Mouse (Mus musculus): ENCODE data around the gene Saysd1. TPM values are rescaled to one million over a fixed set of nuclear protein-coding genes. Genes with fewer than 3 reads are reported as not detected.

The Saysd1 gene
- polyA plus RNA-seq, 1 experiment from 2014 or later: 3.7 TPM

DNA sequence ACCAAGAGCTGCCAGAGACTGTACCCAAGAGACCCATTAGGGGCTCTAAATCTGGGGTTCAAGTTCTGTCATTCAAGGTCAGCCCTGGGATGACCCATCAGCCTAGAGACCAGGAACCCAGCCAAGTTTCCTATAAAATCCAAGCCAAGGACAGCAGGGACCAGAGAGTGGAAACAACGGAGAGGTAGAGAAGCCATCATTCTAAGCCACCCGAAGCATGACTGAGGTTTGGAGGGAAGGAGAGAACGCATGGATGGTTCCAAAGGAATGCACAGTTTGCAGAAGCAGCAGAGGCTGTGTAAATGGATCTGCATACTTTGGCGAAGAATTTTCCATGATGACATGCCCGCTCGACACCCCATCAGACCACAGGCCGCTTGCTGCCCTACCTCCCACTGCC lies 9.5 kb upstream of the Saysd1 start:
- 86% methylated on average over 7 of the region's 7 CpGs for WGBS (ENCODE audit: insufficient replicate concordance)
- peaks cover 9% of the 10 kb centered on the region for H3K4me1 ChIP-seq (replicated peaks)
- no peak overlapping the region for H3K27ac ChIP-seq
- H3K9ac ChIP-seq: no peak overlapping the region
- no peaks in the 10 kb centered on the region for H3K27me3 ChIP-seq
- DNase-seq (no peak), ATAC-seq (ENCODE audit: low read depth) (no peak)
- peaks cover 37% of the 10 kb centered on the region for H3K36me3 ChIP-seq
- no peak overlapping the region for H3K4me3 ChIP-seq (replicated peaks)
- H3K4me2 ChIP-seq: no peak overlapping the region
- no peaks in the 10 kb centered on the region for H3K9me3 ChIP-seq (replicated peaks)

DNA sequence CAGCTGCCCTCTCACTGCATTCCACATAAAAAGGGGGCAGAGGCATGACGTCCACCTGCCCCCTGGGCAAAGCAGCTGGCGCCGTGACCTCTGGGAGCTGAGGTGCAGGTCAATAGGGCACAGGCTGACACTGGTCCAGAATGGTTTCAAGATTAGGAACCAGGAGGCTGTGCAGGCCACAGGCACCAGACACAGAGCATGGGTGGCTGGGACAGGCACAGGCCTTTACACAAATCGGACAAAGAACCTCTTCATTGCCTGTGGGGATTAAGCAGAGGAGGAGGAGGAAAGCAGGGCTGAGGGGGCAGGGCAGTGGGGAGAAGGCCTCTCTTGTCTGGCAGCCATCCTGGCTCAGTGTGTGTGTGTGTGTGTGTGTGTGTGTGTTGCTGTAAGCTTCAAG lies 5.8 kb upstream of the Saysd1 start:
- no peak for ATAC-seq (ENCODE audit: low read depth)
- Histone ChIP-seq H3K4me3 (replicated peaks) (no peak overlapping the region), H3K27me3 (no peaks in the 10 kb centered on the region), H3K9ac (no peak overlapping the region), H3K9me3 (replicated peaks) (no peaks in the 10 kb centered on the region), H3K27ac (no peak overlapping the region), H3K4me2 (no peak overlapping the region), H3K36me3 (peaks cover 74% of the 10 kb centered on the region), H3K4me1 (replicated peaks) (peaks cover 2% of the 10 kb centered on the region)
- no peak for DNase-seq
- 80% methylated on average over 4 of the region's 4 CpGs for WGBS (ENCODE audit: insufficient replicate concordance)

DNA sequence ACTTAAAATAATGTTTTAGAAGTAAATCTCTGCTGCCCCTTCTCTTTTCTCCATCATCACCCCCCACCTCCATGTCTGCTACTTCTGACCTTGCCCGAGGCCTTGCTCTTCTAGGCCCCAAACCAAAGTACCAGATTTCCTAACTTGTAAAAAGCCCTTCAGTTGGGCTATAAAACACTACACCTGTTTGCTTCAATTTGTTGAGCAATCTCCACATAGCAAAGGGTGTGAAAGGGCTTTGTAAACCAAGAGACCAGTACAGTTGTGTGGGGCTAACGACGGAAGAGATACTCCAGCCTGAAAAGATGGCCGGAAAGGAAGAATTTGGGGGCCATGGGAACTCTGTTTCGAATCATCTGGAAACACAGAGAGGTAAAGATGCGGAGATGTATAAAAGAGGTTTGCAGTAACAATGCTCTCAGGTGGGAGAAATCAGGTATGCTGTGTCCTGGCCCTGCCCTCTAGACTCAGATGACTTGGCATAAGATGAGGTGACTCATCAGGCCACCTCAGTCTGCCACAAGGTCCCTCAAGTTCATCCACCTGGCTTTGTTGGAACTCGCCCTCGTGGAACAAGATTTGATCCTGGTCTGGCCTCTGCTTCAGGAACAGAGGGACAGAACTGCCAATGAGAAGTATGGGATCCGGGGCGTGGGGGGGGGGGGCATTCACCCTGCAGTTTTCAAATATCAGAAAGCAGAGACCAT lies 3.2 kb downstream of the Saysd1 start:
- 78% methylated on average over 10 of the region's 10 CpGs for WGBS (ENCODE audit: insufficient replicate concordance)
- DNase-seq (no peak), ATAC-seq (ENCODE audit: low read depth) (no peak)
- Histone ChIP-seq H3K4me2 (no peak overlapping the region), H3K9me3 (replicated peaks) (no peaks in the 10 kb centered on the region), H3K27ac (no peak overlapping the region), H3K27me3 (no peaks in the 10 kb centered on the region), H3K9ac (no peak overlapping the region), H3K36me3 (peaks cover 15% of the 10 kb centered on the region), H3K4me3 (replicated peaks) (no peak overlapping the region), H3K4me1 (replicated peaks) (no peaks in the 10 kb centered on the region)

DNA sequence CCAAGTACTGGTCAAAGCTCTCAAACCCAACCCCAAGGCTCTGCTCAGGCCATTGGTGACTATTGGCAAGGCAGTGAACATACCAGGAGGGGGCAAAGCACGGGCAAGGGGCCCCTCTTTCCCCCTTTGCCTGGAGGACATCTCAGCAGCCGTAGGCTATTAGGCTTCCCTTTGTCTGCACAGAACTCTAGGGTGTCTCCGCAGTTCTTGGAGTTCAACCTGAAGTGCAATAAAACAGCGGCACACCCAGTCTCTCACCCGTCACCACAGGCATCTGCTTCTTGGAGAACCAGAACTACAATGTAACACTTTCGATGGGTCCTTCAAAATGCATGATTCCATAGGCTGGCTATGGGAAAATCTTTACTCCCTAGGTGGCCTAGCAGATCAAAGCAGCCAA lies 10.2 kb downstream of the Saysd1 start:
- H3K36me3 ChIP-seq: no peaks in the 10 kb centered on the region
- no peak overlapping the region for H3K27ac ChIP-seq
- DNase-seq (no peak), ATAC-seq (ENCODE audit: low read depth) (no peak)
- WGBS (ENCODE audit: insufficient replicate concordance): 74% methylated on average over 6 of the region's 6 CpGs
- no peaks in the 10 kb centered on the region; the same call in 1 of the 2 replicates for H3K4me1 ChIP-seq (replicated peaks)
- H3K4me2 ChIP-seq: no peak overlapping the region
- H3K27me3 ChIP-seq: no peaks in the 10 kb centered on the region
- H3K4me3 ChIP-seq (replicated peaks): no peak overlapping the region
- no peaks in the 10 kb centered on the region for H3K9me3 ChIP-seq (replicated peaks)
- H3K9ac ChIP-seq: no peak overlapping the region

DNA sequence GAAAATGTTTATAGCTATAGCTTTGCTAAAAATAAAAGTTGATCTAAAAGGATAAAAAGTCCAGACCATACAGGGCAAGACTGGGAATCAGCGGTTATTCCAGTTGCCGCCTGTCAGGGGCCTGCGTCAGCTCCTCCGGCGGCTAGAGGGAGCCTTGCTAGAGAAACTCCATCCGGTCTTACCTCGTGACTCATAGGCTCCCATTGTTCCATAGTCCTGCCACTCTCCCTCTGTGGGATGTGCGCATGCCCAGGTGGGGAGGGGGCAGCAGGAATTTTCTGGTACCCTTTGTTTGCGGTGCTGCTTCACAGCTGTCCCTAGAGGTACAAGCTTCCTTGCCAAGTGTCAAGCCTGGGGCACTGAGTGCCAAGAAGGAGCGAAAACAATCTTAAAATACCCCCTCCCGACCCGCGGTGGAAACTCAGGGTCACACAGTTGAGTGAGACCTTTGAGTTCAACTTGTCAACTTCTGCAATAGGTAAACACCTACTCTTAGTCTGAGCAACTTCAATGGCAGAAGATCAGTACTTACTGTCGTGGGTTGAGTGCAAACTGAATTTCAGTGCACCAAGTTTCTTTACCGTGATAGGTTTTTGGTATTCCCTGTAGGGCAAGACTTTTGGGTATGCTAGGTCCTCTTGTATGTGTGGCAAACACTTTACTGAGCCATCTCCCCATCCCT lies 10.8 kb downstream of the Saysd1 start:
- no peak overlapping the region for H3K9ac ChIP-seq
- ATAC-seq (ENCODE audit: low read depth) (no peak), DNase-seq (no peak)
- H3K27me3 ChIP-seq: no peaks in the 10 kb centered on the region
- H3K4me2 ChIP-seq: no peak overlapping the region
- H3K9me3 ChIP-seq (replicated peaks): no peaks in the 10 kb centered on the region
- H3K4me3 ChIP-seq (replicated peaks): no peak overlapping the region
- 67% methylated on average over 15 of the region's 15 CpGs for WGBS (ENCODE audit: insufficient replicate concordance)
- H3K4me1 ChIP-seq (replicated peaks): no peaks in the 10 kb centered on the region; the same call in 1 of the 2 replicates
- H3K36me3 ChIP-seq: no peaks in the 10 kb centered on the region
- H3K27ac ChIP-seq: no peak overlapping the region

DNA sequence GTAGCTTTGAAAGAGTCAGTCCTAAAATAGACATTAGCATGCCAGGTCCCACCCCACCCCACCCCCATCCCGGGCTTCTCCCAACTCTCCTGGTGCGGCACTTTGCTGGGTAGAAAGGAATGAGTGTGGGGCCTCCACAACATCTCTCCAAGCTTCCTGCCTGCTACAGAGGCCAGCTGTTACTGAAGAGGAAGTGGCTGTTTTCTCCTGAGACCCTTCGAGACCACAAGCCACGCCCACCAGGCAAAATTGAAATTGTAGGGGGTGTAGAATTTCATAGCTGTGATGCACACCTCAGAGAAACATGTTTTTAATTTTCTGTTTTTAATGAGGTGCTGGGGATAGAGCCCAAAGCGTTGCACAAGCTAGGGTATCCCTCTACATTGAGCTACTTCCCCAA lies 17.5 kb downstream of the Saysd1 start:
- DNase-seq: no peak

DNA sequence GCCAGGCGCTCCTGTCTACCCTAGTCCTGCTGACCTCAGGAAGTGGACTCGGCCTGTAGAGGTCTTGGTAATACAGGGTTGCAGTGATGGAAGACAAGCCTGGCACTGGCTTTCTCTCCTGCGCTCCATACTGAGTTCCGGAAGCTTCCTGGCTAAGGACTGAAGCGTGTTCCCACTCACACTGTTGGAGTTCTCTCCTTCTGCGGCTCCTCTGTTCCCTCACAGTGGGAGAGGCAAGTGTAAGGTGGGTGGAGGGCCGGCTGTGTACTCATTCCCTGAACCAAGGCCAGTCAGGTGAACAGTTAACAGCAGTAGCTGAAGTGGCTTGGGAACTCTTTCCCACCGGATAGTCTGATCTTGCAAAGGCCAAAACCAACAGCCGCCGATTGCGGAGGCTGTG lies 18.3 kb downstream of the Saysd1 start:
- Histone ChIP-seq H3K4me2 (no peak overlapping the region), H3K4me3 (replicated peaks) (no peak overlapping the region), H3K27me3 (no peaks in the 10 kb centered on the region), H3K27ac (no peak overlapping the region), H3K36me3 (no peaks in the 10 kb centered on the region), H3K4me1 (replicated peaks) (peaks cover 7% of the 10 kb centered on the region), H3K9me3 (replicated peaks) (no peaks in the 10 kb centered on the region), H3K9ac (no peak overlapping the region)
- ATAC-seq (ENCODE audit: low read depth): no peak
- 84% methylated on average over 11 of the region's 11 CpGs for WGBS (ENCODE audit: insufficient replicate concordance)
- no peak for DNase-seq

More for the DNA sequence above, 17.5 kb downstream of the Saysd1 start:
- no peaks in the 10 kb centered on the region for H3K9me3 ChIP-seq (replicated peaks)
- no peak for ATAC-seq (ENCODE audit: low read depth)
- no peak overlapping the region for H3K9ac ChIP-seq
- no peaks in the 10 kb centered on the region for H3K27me3 ChIP-seq
- WGBS (ENCODE audit: insufficient replicate concordance): 22% methylated on average over 5 of the region's 5 CpGs
- no peak overlapping the region for H3K27ac ChIP-seq
- no peaks in the 10 kb centered on the region for H3K36me3 ChIP-seq
- no peak overlapping the region for H3K4me2 ChIP-seq
- peaks cover 7% of the 10 kb centered on the region for H3K4me1 ChIP-seq (replicated peaks)
- H3K4me3 ChIP-seq (replicated peaks): no peak overlapping the region

DNA sequence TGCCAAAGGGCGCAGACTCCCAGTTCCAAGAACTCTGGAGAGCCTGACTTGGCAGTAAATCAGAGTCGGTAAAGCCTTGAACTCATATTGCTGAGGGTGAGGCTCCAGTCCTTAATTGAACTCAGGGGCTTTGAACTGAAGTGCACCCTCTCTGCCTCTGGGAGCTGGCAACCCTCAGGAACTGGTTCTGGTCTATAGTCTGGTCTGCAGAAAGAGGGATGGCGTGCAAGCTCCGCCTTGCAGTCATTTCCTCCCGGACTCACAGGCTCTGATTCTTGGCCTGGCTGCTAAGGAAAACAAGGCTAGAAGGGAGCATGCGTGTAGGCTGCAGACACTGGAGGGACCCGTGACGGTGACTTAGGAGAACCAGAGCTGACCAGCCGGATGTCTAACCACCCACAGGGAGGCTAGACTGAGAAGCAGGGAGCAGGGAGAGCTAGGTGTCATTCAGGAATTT lies 22.2 kb downstream of the Saysd1 start:
- Histone ChIP-seq H3K27me3 (no peaks in the 10 kb centered on the region), H3K4me1 (replicated peaks) (peaks cover 19% of the 10 kb centered on the region), H3K9me3 (replicated peaks) (no peaks in the 10 kb centered on the region), H3K9ac (no peak overlapping the region), H3K36me3 (no peaks in the 10 kb centered on the region), H3K4me2 (no peak overlapping the region), H3K4me3 (replicated peaks) (no peak overlapping the region), H3K27ac (no peak overlapping the region)
- 52% methylated on average over 9 of the region's 9 CpGs for WGBS (ENCODE audit: insufficient replicate concordance)
- DNase-seq: no peak
- ATAC-seq (ENCODE audit: low read depth): no peak

DNA sequence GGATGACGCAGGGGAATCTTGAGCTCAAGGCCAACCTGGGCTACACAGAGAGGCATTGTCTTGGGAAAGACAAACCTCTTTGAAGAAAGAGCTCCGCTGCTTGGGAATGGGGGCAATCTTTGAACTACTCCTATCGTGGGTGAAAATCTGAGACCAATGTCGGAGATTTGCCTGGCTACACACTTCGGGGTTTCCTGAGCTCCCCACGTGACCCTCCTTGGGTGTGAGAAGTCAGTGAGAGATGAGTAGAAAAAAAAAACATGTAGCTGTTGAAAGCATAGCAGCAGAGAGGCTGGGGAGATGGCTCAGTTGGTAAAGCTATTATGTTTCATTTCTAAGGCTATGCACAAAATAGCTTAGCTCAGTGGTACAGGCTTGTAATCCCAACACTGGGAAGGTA lies 23.4 kb downstream of the Saysd1 start:
- ATAC-seq (ENCODE audit: low read depth) (no peak), DNase-seq (no peak)
- Histone ChIP-seq H3K9ac (no peak overlapping the region), H3K4me1 (replicated peaks) (peaks cover 19% of the 10 kb centered on the region), H3K36me3 (no peaks in the 10 kb centered on the region), H3K4me3 (replicated peaks) (no peak overlapping the region), H3K27ac (no peak overlapping the region), H3K4me2 (no peak overlapping the region), H3K27me3 (no peaks in the 10 kb centered on the region), H3K9me3 (replicated peaks) (no peaks in the 10 kb centered on the region)
- WGBS (ENCODE audit: insufficient replicate concordance): 62% methylated on average over 6 of the region's 6 CpGs

DNA sequence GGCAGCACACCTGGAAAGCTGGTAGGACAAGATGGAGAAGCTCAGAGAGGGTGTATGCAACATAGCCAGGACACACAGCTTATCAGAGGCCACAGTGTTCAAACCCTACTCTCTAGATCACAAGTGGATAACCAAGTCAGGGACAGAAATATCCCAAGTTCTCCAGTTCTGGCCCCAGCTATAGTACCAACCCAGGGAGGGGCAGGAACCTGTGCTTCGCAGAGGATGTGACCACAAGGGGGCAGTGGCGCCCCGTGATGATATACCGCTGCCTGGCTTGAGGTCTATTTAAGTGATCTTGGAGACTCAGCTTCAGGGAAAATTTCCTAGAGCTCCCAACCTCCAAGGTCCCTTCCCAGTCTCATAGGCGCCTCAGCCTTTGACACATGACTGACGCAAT lies 24.4 kb downstream of the Saysd1 start:
- no peak overlapping the region for H3K27ac ChIP-seq
- no peaks in the 10 kb centered on the region for H3K36me3 ChIP-seq
- ATAC-seq (ENCODE audit: low read depth) (peak; percentile 56), DNase-seq (peak; percentile 55)
- no peaks in the 10 kb centered on the region for H3K9me3 ChIP-seq (replicated peaks)
- no peak overlapping the region for H3K4me2 ChIP-seq
- H3K9ac ChIP-seq: no peak overlapping the region
- 4% methylated on average over 6 of the region's 6 CpGs for WGBS (ENCODE audit: insufficient replicate concordance)
- H3K4me3 ChIP-seq (replicated peaks): no peak overlapping the region
- peaks cover 19% of the 10 kb centered on the region for H3K4me1 ChIP-seq (replicated peaks)
- H3K27me3 ChIP-seq: no peaks in the 10 kb centered on the region

DNA sequence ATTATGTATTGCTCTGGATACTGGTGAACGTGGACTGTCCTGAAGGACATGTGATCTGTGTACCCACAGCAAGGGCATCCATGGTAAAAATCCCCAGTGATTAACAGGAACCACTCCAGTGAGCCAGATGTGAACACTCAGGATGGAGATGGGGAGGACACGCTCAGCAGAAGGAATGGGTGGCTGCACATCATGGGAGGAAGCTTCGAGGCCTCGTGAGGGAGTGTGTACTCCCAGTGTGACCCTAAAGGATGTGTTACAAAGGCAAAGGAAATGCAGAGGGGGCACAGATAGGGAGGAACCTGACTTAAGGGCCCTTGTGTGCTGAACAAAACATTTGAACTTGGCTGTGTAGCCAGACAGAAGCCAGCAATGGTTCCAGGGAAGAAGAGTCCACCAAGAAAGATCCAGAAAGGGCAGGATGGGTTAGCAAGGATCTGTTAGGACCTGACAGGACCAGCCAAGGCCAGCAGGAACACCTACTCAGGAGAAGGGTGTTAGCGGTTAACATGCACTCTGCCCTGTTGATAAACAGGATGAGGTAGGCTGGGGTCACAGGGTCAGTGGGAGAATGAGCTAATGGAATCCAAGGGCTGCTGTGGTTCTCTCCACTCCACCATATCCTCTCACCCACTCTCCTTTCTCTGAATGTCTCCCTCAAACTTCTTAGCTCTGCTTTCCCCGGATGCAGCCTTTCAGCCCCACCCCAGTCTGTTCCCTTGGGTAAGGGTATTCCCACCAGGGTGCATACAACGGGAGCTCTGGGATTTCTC lies 25.0 kb downstream of the Saysd1 start:
- DNase-seq (no peak), ATAC-seq (ENCODE audit: low read depth) (peak; percentile 69)
- Histone ChIP-seq H3K4me2 (no peak overlapping the region), H3K27me3 (no peaks in the 10 kb centered on the region), H3K4me3 (replicated peaks) (no peak overlapping the region), H3K36me3 (no peaks in the 10 kb centered on the region), H3K9ac (no peak overlapping the region), H3K27ac (no peak overlapping the region), H3K9me3 (replicated peaks) (no peaks in the 10 kb centered on the region), H3K4me1 (replicated peaks) (peaks cover 19% of the 10 kb centered on the region)
- 24% methylated on average over 7 of the region's 7 CpGs for WGBS (ENCODE audit: insufficient replicate concordance)
